Mouse (Mus musculus): ENCODE data around the gene Yaf2.
"Not testable (repeated sequence)": the region's sequence is repeated elsewhere in the genome, so short reads cannot be mapped to it uniquely, and the experiment has no call there.

- not testable (repeated sequence) for TF ChIP-seq GATA1 (IDR thresholded peaks at IDR 0.05; ENCODE audit: borderline replicate concordance, low read length); FLI1 (IDR thresholded peaks at IDR 0.05; ENCODE audit: low read length)
Observed at GRCm38 (mm10) chr15:93310304-93310703, 26.4 kb downstream of the Yaf2 start.
